Mouse (Mus musculus): ENCODE results near the gene Dph3. TPM values are rescaled to one million over a fixed set of nuclear protein-coding genes. Genes with fewer than 3 reads are reported as not detected.

Gene Dph3
- polyA plus RNA-seq, 1 experiment from 2014 or later = 116 TPM

GRCm38 (mm10) chr14:32057664-32058063, 27.9 kb downstream of the Dph3 start:
- Histone ChIP-seq H3K9me3 (replicated peaks; ENCODE audit: low read length) (no peaks in the 10 kb centered on the region), H3K4me2 (ENCODE audit: low read length) (no peak overlapping the region), H3K27me3 (ENCODE audit: insufficient read depth, low read length) (no peaks in the 10 kb centered on the region), H3K27ac (no peak overlapping the region), H3K4me1 (replicated peaks; ENCODE audit: insufficient read depth, low read length) (no peaks in the 10 kb centered on the region), H3K4me3 (replicated peaks; ENCODE audit: low read depth, low read length) (no peak overlapping the region), H3K36me3 (ENCODE audit: insufficient read depth, low read length) (no peaks in the 10 kb centered on the region), H3K9ac (ENCODE audit: low read depth, low read length) (no peak overlapping the region)
- no peak for TF ChIP-seq CTCF (IDR thresholded peaks at IDR 0.05; ENCODE audit: low read depth)
- WGBS = 88% methylated on average over 4 of the region's 4 CpGs
- ATAC-seq (replicated peaks; ENCODE audit: low FRiP score, low read depth) = no peak
- DNase-seq (ENCODE audit: low spot score) = no peak

DNA sequence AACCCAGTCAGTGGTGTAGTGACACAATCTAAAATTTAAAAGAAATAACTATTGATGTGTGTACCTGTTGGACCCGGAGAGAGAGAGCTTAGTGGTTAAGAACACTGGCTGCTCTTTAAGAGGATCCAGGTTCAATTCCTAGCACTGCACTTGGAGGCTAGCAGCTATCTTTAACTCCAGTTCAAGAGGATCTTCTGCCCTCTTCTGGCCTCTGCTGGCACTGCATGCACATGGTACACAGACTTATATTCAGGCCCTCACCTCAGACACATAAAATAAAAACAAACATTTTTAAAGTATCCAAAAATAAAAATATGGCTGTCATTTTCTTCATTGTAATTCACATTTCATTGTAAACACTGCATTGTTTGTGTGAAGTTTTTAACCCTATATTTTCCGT, 28.9 kb downstream of the Dph3 start:
- ATAC-seq (replicated peaks; ENCODE audit: low FRiP score, low read depth) = no peak
- no peaks in the 10 kb centered on the region for H3K27me3 ChIP-seq (ENCODE audit: insufficient read depth, low read length)
- no peak for DNase-seq (ENCODE audit: low spot score)
- H3K27ac ChIP-seq = no peak overlapping the region
- H3K9me3 ChIP-seq (replicated peaks; ENCODE audit: low read length) = no peaks in the 10 kb centered on the region
- no peaks in the 10 kb centered on the region for H3K4me1 ChIP-seq (replicated peaks; ENCODE audit: insufficient read depth, low read length)
- H3K4me2 ChIP-seq (ENCODE audit: low read length) = no peak overlapping the region
- WGBS = 97% methylated on average over 2 of the region's 2 CpGs
- H3K36me3 ChIP-seq (ENCODE audit: insufficient read depth, low read length) = no peaks in the 10 kb centered on the region
- H3K9ac ChIP-seq (ENCODE audit: low read depth, low read length) = no peak overlapping the region
- peak; percentile 48; the same call in 1 of the 2 replicates for TF ChIP-seq CTCF (IDR thresholded peaks at IDR 0.05; ENCODE audit: low read depth)
- no peak overlapping the region for H3K4me3 ChIP-seq (replicated peaks; ENCODE audit: low read depth, low read length)

DNA sequence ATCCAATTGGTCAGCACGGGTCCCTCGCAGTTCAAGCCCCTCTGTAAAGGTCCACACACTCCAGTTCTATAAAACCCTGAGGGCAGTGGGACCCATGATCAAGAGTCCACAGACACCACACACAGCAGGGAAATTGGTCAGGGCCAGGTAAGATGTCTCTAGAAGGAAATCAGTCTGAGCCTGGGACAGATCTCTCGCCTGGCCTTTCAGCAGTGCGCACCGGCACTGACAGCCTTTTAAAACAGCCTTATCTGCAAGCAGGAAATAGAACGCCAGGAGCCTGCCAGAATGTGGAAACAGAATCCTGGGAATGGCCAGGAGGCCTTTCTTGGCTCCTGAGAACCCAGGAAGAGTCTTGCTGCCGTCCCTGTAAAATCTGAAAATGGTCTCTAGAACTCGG, 29.7 kb downstream of the Dph3 start:
- H3K9ac ChIP-seq (ENCODE audit: low read depth, low read length) = no peak overlapping the region
- H3K4me1 ChIP-seq (replicated peaks; ENCODE audit: insufficient read depth, low read length) = no peaks in the 10 kb centered on the region
- no peaks in the 10 kb centered on the region for H3K9me3 ChIP-seq (replicated peaks; ENCODE audit: low read length)
- ATAC-seq (replicated peaks; ENCODE audit: low FRiP score, low read depth) = no peak
- WGBS = 71% methylated on average over 8 of the region's 8 CpGs
- H3K27ac ChIP-seq = no peak overlapping the region
- DNase-seq (ENCODE audit: low spot score) = no peak
- H3K36me3 ChIP-seq (ENCODE audit: insufficient read depth, low read length) = no peaks in the 10 kb centered on the region
- no peaks in the 10 kb centered on the region for H3K27me3 ChIP-seq (ENCODE audit: insufficient read depth, low read length)
- H3K4me2 ChIP-seq (ENCODE audit: low read length) = no peak overlapping the region
- no peak overlapping the region for H3K4me3 ChIP-seq (replicated peaks; ENCODE audit: low read depth, low read length)
- TF ChIP-seq CTCF (IDR thresholded peaks at IDR 0.05; ENCODE audit: low read depth) = no peak

- no peaks in the 10 kb centered on the region for H3K27me3 ChIP-seq (ENCODE audit: insufficient read depth, low read length)
- H3K4me3 ChIP-seq (replicated peaks; ENCODE audit: low read depth, low read length) = no peak overlapping the region
- no peaks in the 10 kb centered on the region for H3K9me3 ChIP-seq (replicated peaks; ENCODE audit: low read length)
- TF ChIP-seq CTCF (IDR thresholded peaks at IDR 0.05; ENCODE audit: low read depth) = no peak
- DNase-seq (ENCODE audit: low spot score) (no peak), ATAC-seq (replicated peaks; ENCODE audit: low FRiP score, low read depth) (no peak)
- H3K9ac ChIP-seq (ENCODE audit: low read depth, low read length) = no peak overlapping the region
- H3K27ac ChIP-seq = no peak overlapping the region
- no peak overlapping the region for H3K4me2 ChIP-seq (ENCODE audit: low read length)
- no peaks in the 10 kb centered on the region for H3K36me3 ChIP-seq (ENCODE audit: insufficient read depth, low read length)
- 60% methylated on average over 10 of the region's 10 CpGs for WGBS
- H3K4me1 ChIP-seq (replicated peaks; ENCODE audit: insufficient read depth, low read length) = no peaks in the 10 kb centered on the region
Measured at GRCm38 (mm10) chr14:32054788-32055187, 30.7 kb downstream of the Dph3 start.

- 81% methylated on average over 5 of the region's 5 CpGs for WGBS
- Histone ChIP-seq H3K9me3 (replicated peaks; ENCODE audit: low read length) (no peaks in the 10 kb centered on the region), H3K4me2 (ENCODE audit: low read length) (no peak overlapping the region), H3K27ac (no peak overlapping the region), H3K27me3 (ENCODE audit: insufficient read depth, low read length) (no peaks in the 10 kb centered on the region), H3K4me1 (replicated peaks; ENCODE audit: insufficient read depth, low read length) (no peaks in the 10 kb centered on the region), H3K36me3 (ENCODE audit: insufficient read depth, low read length) (no peaks in the 10 kb centered on the region), H3K4me3 (replicated peaks; ENCODE audit: low read depth, low read length) (no peak overlapping the region), H3K9ac (ENCODE audit: low read depth, low read length) (no peak overlapping the region)
- no peak for TF ChIP-seq CTCF (IDR thresholded peaks at IDR 0.05; ENCODE audit: low read depth)
- DNase-seq (ENCODE audit: low spot score) = no peak
- no peak for ATAC-seq (replicated peaks; ENCODE audit: low FRiP score, low read depth)
Measured at GRCm38 (mm10) chr14:32053895-32054294, 31.6 kb downstream of the Dph3 start.

GRCm38 (mm10) chr14:32050171-32050570, 35.4 kb downstream of the Dph3 start:
- Histone ChIP-seq H3K4me1 (replicated peaks; ENCODE audit: insufficient read depth, low read length) (no peaks in the 10 kb centered on the region), H3K4me2 (ENCODE audit: low read length) (no peak overlapping the region), H3K9me3 (replicated peaks; ENCODE audit: low read length) (no peaks in the 10 kb centered on the region), H3K27ac (no peak overlapping the region), H3K9ac (ENCODE audit: low read depth, low read length) (no peak overlapping the region), H3K27me3 (ENCODE audit: insufficient read depth, low read length) (no peaks in the 10 kb centered on the region), H3K36me3 (ENCODE audit: insufficient read depth, low read length) (no peaks in the 10 kb centered on the region), H3K4me3 (replicated peaks; ENCODE audit: low read depth, low read length) (no peak overlapping the region)
- no peak for TF ChIP-seq CTCF (IDR thresholded peaks at IDR 0.05; ENCODE audit: low read depth)
- WGBS = 83% methylated on average over 6 of the region's 6 CpGs
- ATAC-seq (replicated peaks; ENCODE audit: low FRiP score, low read depth) (no peak), DNase-seq (ENCODE audit: low spot score) (no peak)

DNA sequence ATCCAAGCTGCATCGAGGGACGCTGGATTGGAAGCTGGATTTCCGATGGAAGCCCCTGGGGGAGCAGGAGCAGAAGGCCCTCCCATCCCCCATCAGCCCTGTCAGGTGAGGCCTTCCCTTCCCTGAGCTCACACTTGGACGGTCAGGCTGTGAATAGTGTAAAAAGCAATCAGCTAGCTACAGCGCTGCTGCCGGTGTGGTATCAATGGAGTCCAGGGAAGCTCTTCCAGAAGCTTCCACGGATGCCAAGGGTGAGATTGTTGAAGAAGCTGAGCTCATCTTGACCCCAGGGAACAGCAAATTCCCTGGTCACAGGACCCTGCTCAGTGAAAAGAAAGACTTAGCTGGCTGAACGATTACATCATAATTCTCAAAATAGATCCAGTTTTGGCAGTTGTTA, 39.2 kb downstream of the Dph3 start:
- no peaks in the 10 kb centered on the region for H3K27me3 ChIP-seq (ENCODE audit: insufficient read depth, low read length)
- 65% methylated on average over 8 of the region's 8 CpGs for WGBS
- no peak for TF ChIP-seq CTCF (IDR thresholded peaks at IDR 0.05; ENCODE audit: low read depth)
- no peaks in the 10 kb centered on the region for H3K4me1 ChIP-seq (replicated peaks; ENCODE audit: insufficient read depth, low read length)
- DNase-seq (ENCODE audit: low spot score) (no peak), ATAC-seq (replicated peaks; ENCODE audit: low FRiP score, low read depth) (no peak)
- H3K27ac ChIP-seq = no peak overlapping the region
- H3K4me3 ChIP-seq (replicated peaks; ENCODE audit: low read depth, low read length) = no peak overlapping the region
- H3K36me3 ChIP-seq (ENCODE audit: insufficient read depth, low read length) = no peaks in the 10 kb centered on the region
- no peaks in the 10 kb centered on the region for H3K9me3 ChIP-seq (replicated peaks; ENCODE audit: low read length)
- no peak overlapping the region for H3K9ac ChIP-seq (ENCODE audit: low read depth, low read length)
- H3K4me2 ChIP-seq (ENCODE audit: low read length) = no peak overlapping the region

Data from kidney, postnatal 0 days (tissue).